Mouse (Mus musculus): Measurements from ENCODE around the gene Nlrp9a.
"Not testable (repeated sequence)": the region's sequence is repeated elsewhere in the genome, so short reads cannot be mapped to it uniquely, and the experiment has no call there.

DNA sequence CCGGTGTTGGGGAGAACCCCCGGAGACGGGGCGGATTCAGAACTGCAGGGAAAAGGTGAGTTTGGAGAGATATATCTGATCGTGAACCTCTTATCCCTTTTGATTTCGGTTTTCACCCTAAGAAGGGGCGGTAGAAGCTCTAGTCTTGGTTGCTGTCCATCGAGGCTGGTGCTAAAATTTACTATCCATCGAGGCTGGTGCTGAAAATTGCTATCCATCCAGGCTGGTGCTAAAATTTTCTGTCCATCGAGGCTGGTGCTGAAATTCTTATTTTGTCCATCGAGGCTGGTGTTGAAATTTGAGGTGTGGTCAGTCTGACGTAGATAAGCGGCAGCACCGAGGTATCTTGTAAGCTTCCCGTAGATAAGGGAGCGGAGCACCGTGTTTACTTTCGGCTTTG is 45.3 kb upstream of the Nlrp9a start:
- not testable (repeated sequence) for TF ChIP-seq CTCF, EP300 (IDR thresholded peaks at IDR 0.05; ENCODE audit: low read depth)
